Mouse (Mus musculus) Patski (cell line): Measurements from ENCODE around the gene Hinfp. TPM values are rescaled to one million over a fixed set of nuclear protein-coding genes. Genes with fewer than 3 reads are reported as not detected.
"Not testable (repeated sequence)": the region's sequence is repeated elsewhere in the genome, so short reads cannot be mapped to it uniquely, and the experiment has no call there.

Experiments used
- ATAC-seq: fragments of 100-300 bp; one replicate; pipeline ENCODE4 v1.8.0; 2021
- CTCF ChIA-PET: fragments of 350-600 bp; sonication (Branson Sonifier 250); formaldehyde crosslinking; loops from one replicate; lab custom pipeline; 2022; ENCODE audit warnings: inconsistent platforms; lab: Charles Lee
- POLR2A ChIA-PET: fragments of 350-600 bp; sonication (Branson Sonifier 250); formaldehyde crosslinking; loops from one replicate; lab custom pipeline; 2022; ENCODE audit warnings: antibody characterized with exemption, inconsistent platforms; lab: Charles Lee
- DNase-seq: peaks from one replicate; pipeline ENCODE4 v3.0.0-alpha.2; 2011; ENCODE audit warnings: low read depth, low spot score
- H3K27me3 ChIP-seq: fragments of 371-371 bp; one replicate; pipeline ENCODE4 v1.5.1; 2021
- CTCF ChIP-seq: fragments of 100-300 bp; IDR thresholded peaks from one replicate; pipeline ENCODE4 v1.5.1; 2021
- in situ Hi-C: fragments of 300-500 bp; cut with MboI; formaldehyde crosslinking; loops from 3 replicates; pipeline ENCODE4 v1.11.1; 2018; ENCODE audit warnings: low pct_unique_long_range_greater_than_20kb, mixed read lengths
- polyA plus RNA-seq: library from polyadenylated mRNA; unstranded; gene quantifications from one replicate; pipeline ENCODE4 v1.2.3, GENCODE M21; 2021

Gene Hinfp
- polyA plus RNA-seq, 1 experiment from 2014 or later: 18.1 TPM

- no peak for TF ChIP-seq CTCF
- no peak for ATAC-seq
- DNase-seq: no peak
- no peaks in the 10 kb centered on the region for H3K27me3 ChIP-seq
- in situ Hi-C loops: no loop called here
- ChIA-PET POLR2A (no interaction called here), CTCF (no interaction called here)
Measured at GRCm38 (mm10) chr9:44313476-44314256, 8.2 kb upstream of the Hinfp start.

GRCm38 (mm10) chr9:44311136-44312134, 6.0 kb upstream of the Hinfp start:
- ChIA-PET POLR2A (no interaction called here), CTCF (no interaction called here)
- ATAC-seq (no peak), DNase-seq (no peak)
- in situ Hi-C loops: no loop called here
- TF ChIP-seq CTCF: no peak
- H3K27me3 ChIP-seq: no peaks in the 10 kb centered on the region

- no peak for TF ChIP-seq CTCF
- DNase-seq (no peak), ATAC-seq (no peak)
- ChIA-PET POLR2A (no interaction called here), CTCF (no interaction called here)
- in situ Hi-C loops: no loop called here
- no peaks in the 10 kb centered on the region for H3K27me3 ChIP-seq
Measured at GRCm38 (mm10) chr9:44310750-44311135, 5.3 kb upstream of the Hinfp start.

- no peak for TF ChIP-seq CTCF
- ChIA-PET POLR2A (no interaction called here), CTCF (interaction anchor here (1.5 kb wide), 1 partner anchor 9 kb away, joined by 7 read pairs; no protein-coding TSS in a partner anchor)
- DNase-seq (no peak), ATAC-seq (no peak)
- in situ Hi-C loops: no loop called here
- no peaks in the 10 kb centered on the region for H3K27me3 ChIP-seq
Measured at GRCm38 (mm10) chr9:44309756-44310155, 4.3 kb upstream of the Hinfp start.

GRCm38 (mm10) chr9:44307248-44307647, 1.8 kb upstream of the Hinfp start:
- no peak for ATAC-seq
- CTCF ChIA-PET: interaction anchor here (0.6 to 1.3 kb wide), 3 partner anchors 12 to 98 kb away, joined by 3 read pairs; no protein-coding TSS in a partner anchor
- H3K27me3 ChIP-seq: no peaks in the 10 kb centered on the region
- POLR2A ChIA-PET: interaction anchor here (0.7 kb wide), 1 partner anchor 231 kb away, joined by 3 read pairs; no protein-coding TSS in a partner anchor
- no peak for DNase-seq
- in situ Hi-C loops: no loop called here
- TF ChIP-seq CTCF: no peak

GRCm38 (mm10) chr9:44306532-44306931, 1.1 kb upstream of the Hinfp start:
- no peaks in the 10 kb centered on the region for H3K27me3 ChIP-seq
- ChIA-PET POLR2A (no interaction called here), CTCF (interaction anchor here (1.3 kb wide), 1 partner anchor 13 kb away, joined by 3 read pairs; no protein-coding TSS in a partner anchor)
- no peak for TF ChIP-seq CTCF
- in situ Hi-C loops: no loop called here
- DNase-seq (no peak), ATAC-seq (no peak)

- POLR2A ChIA-PET: interaction anchor here (1.1 kb wide), 1 partner anchor 22 kb away, joined by 6 read pairs; no protein-coding TSS in a partner anchor
Measured at GRCm38 (mm10) chr9:44300001-44300400, 5.5 kb downstream of the Hinfp start.

GRCm38 (mm10) chr9:44292490-44292889, 13.0 kb downstream of the Hinfp start:
- no peak for ATAC-seq
- DNase-seq: no peak
- in situ Hi-C loops: no loop called here
- no peak for TF ChIP-seq CTCF
- H3K27me3 ChIP-seq: no peaks in the 10 kb centered on the region
- POLR2A ChIA-PET: no interaction called here
- CTCF ChIA-PET: interaction anchor here (0.6 to 1.6 kb wide), 4 partner anchors 8 to 14 kb away, joined by 3 to 6 read pairs (median 5); partner anchors contain the start of gene Hinfp

More at GRCm38 (mm10) chr9:44300001-44300400, 5.5 kb downstream of the Hinfp start:
- ATAC-seq, H3K27me3 ChIP-seq, DNase-seq, in situ Hi-C loops: not testable (repeated sequence)
- CTCF ChIA-PET: interaction anchor here (1.4 kb wide), 1 partner anchor 8 kb away, joined by 5 read pairs; no protein-coding TSS in a partner anchor

- ChIA-PET CTCF (no interaction called here), POLR2A (no interaction called here)
- in situ Hi-C loops: no loop called here
- TF ChIP-seq CTCF: no peak
- DNase-seq: no peak
- H3K27me3 ChIP-seq: no peaks in the 10 kb centered on the region
- no peak for ATAC-seq
Measured at GRCm38 (mm10) chr9:44288959-44289291, 16.5 kb downstream of the Hinfp start.
